Mouse (Mus musculus) ovary, postnatal 36 days (tissue): ENCODE measurements around the gene Slc25a33.
A peak's percentile ranks its signal among the peaks of the same experiment; 100 is the strongest.

Experiments used
- DNase-seq: peaks from one replicate; pipeline ENCODE4 v3.0.0; 2022; ENCODE audit warnings: low spot score, mixed read lengths

The Slc25a33 gene

DNA sequence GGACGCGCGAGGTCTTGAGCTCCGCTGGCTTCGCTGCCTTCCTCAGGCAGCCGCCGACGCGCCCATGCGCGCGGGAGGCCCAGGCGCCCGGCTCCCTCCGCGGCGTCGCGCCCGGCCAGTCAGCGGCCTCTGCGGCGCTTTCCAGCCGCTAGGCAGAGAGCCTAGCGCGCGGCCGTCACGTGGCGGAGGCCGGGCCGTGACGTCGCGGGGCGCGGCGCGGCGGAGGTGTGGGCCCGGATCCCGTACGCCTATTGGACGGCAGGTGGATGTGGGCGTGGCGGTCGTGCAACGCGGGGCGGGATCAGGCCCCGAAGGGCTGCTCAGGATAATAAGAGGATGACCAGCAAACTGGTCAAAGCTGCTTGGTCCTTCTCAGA, at the start of gene Slc25a33:
Slc25a33 (minus strand) TSS at position 184 of the 377 bp plus-strand sequence.
- DNase-seq = peak; percentile 97

DNA sequence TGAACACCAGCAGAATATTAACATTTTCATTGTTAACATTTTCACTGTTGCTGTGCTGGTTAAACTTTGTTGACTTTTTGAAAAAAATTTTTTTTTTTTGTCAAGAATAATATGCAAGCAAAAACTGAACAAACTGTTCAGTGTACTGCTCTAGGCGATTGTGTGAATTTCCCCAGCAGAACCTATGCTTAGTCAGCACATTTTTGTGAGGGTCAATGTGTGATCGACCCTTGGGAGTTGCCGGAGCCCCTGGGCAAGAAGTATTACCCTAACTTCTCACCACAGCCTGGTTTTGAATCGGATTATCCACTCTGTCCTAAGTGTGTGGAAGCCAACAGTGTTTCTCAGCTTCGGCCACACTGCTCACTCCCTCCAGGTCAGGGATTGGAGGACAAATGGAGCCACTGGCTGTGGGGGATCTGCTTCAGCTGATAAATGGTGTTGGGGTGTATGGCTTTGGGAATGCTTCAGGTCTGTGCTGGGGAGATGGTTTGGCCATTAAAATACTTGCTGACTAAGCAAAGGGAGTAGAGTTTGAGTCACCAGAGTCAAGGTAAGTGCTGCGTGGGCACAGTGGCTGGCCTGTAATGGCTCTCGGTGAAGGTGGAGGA, 48.6 kb upstream of the Slc25a33 start:
- DNase-seq = no peak

DNA sequence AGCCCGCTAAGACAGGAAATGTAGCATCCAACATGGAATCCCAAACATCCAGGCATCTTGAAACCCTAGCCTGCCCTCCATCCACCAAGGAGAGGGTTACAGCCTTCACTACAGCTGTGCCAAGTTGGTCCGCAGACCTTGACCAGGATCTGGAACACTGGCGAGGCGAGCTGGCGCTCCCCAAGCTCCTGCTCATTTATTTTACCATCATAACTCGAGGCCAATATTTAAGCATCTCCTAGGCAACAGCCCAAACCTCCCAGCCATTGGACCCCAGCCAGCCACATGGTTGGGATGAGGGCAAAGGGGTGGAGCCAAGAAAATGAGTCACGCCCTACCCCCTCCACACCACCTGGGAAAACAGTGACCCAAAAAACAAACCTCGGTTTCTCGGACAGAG, 48.0 kb upstream of the Slc25a33 start:
- DNase-seq = peak; percentile 85

DNA sequence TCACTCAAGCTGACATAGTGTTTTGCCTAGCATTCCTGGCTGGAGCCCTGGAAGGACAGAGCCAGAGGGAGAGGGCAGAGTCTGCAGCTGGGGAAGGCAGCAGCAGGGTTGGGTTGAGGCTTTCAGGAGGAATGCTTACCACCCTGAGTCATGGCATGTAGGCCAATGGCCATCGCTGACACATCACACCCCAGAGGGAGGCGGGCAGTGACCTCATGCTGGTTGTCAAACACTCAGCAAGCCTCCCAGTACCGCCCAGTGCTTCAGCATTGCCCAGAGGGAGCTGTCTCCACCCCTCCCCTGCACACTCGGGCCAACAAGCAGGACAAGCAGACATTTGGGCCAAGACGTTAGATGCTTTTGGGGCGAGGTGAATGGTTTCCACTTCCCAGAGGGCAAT, 46.5 kb upstream of the Slc25a33 start:
- peak; percentile 62 for DNase-seq

DNA sequence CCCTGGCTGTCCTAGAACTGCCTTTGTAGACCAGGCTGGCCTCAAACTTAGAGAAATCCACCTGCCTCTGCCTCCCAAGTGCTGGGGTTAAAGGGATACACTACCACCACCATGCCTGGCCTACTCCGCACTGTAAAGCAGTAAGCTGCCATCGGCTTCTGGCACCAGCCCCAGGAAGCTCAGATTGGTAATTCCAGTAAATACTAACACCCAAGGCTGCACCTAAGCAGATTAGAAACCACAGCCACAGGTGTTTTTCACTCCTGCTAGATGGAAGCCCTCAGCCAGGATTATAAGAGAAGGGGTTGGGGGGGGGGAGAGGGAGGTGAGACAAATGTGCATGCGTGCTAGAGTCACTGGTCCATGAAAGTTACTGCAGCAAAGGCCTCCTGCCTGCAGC, 45.1 kb upstream of the Slc25a33 start:
- DNase-seq = no peak

DNA sequence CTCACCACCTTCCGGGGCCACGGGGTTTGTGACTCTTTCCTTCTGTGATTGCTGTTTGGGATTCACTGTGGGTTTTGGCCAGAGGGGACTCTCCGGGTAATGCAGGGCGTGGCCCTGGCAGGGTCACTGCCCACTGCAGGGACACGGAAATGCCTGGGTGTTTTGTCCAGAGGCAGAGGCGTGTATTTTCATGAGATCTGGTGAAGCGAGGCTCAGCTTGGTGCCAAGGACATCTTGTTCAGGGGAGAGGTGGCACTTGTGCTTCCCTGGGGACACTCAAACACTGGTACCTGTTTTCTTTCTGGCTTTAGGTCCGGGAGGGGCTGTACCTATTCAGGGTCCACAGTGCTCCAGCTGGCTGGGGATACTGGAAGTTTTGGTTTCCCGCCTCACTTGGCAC, 42.5 kb upstream of the Slc25a33 start:
- DNase-seq = no peak

DNA sequence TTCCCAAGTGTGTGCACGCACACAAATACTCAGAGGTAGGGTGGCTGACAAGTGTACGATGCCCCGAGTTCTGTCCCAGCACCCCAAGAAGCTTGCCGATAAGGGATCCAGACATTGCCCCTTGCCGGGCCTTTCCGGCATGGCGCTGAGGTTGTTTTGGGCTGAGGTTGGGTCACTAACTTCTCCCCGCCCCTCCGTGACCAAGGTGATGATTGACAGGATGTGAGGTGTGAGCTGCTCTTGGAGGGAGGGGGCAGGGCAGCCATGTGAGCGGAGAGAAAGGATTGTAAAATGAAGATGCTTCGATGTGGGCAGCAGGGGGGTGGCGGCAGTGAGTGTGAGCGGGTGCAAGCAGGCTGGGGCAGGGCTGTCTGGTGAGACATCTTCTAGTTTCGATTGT, 41.5 kb upstream of the Slc25a33 start:
- no peak for DNase-seq

DNA sequence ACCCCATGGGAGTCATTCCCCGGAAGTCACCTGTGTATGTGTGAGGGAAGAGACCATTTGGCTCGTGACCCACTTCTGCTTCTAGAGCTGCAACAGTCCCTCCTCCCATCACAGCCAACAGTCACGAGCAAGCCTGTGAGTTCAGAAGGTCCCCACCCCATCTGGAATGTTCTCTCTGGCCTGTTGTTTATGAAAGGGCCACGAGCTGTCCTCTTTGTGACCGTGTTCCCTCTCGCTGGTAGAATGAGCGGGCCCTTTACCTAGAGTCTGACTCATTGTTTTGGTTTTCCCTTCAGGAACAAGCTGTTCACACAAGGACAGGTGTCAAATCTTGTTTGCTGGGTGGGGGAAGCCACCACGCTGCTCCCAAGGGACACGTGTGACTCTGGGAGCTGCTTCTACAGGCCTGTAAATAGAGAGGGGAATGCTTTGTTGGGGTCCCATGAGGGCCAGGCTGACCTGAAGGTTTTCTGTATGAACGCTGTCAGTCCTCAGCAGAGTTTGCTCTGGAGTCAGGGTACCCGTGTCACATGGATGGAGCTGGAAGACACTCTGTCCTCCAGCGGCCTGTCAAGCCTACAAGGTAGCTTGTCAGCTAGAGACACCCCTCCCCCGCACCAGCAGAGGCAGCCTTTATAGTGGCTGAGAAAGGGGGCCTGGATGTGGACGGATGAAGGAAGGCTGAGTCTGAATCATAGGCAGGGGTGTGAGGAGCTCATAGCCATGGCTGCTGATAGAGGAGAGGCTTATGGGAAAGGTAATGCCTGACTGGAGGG, 39.5 kb upstream of the Slc25a33 start:
- no peak for DNase-seq

DNA sequence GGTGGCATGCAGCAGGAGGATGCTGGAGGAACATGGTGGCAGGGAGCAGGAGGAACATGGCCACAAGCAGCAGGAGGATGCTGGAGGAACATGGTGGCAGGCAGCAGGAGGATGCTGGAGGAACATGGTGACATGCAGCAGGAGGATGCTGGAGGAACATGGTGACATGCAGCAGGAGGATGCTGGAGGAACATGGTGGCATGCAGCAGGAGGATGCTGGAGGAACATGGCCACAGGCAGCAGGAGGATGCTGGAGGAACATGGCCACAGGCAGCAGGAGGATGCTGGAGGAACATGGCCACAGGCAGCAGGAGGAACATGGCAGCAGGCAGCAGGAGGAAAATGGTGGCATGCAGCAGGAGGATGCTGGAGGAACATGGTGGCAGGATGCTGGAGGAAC, 36.3 kb upstream of the Slc25a33 start:
- peak; percentile 43 for DNase-seq

DNA sequence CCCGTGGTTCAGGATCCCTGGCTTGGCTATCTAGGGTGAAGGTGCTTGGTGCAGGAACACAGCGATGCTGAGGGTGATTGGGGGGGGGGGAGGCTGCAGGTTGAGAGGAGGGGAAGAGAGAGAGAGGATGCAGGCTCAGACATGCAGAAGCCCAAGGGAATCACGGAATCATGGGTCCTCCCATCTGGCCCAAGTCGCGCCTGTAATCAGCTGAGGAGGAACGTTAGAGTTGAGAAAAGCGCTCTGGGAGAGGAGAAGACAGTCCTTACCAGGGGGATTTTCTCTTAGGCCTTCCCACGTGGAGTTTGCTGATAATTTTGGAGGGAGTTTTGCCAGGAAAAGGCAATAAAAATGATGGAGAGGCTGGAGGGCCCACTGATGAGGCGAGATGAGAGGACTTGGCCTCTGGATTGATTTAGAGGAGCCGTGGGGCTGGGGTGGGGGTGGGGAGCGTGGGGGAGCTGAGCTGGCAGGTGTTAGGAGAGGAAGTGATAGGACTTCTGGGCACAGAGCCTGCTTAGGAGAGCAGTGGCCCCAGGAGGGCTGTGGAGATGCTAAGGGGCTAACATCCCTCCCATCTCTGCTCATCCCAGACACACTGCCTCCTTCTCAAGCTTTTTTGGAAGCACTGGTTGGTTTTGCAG, 34.6 kb upstream of the Slc25a33 start:
- DNase-seq = no peak

DNA sequence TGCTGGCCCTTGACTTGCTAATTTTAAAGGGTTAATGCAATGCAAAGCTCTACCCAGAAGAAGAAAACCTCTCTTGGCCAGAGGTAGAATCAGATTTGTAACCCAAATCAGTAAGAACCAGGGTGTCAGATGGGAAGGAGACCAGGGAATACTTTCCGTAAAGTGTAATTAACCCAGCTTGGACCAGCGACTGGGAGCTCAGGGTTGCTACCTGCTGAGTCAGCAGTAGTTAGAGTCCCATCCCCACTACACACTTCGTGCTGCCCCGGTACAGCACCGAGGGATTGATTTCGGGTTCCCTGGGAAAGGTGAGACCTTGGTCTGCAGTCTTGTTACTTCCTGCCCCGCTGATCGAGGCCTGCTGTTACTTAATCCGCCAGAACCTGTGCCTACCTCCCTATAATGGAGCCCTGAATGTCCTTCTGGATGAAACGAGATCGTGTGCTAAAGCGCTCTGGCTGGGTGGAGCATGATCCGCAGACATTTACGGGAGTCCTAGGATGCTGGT, 34.0 kb upstream of the Slc25a33 start:
- no peak for DNase-seq

DNA sequence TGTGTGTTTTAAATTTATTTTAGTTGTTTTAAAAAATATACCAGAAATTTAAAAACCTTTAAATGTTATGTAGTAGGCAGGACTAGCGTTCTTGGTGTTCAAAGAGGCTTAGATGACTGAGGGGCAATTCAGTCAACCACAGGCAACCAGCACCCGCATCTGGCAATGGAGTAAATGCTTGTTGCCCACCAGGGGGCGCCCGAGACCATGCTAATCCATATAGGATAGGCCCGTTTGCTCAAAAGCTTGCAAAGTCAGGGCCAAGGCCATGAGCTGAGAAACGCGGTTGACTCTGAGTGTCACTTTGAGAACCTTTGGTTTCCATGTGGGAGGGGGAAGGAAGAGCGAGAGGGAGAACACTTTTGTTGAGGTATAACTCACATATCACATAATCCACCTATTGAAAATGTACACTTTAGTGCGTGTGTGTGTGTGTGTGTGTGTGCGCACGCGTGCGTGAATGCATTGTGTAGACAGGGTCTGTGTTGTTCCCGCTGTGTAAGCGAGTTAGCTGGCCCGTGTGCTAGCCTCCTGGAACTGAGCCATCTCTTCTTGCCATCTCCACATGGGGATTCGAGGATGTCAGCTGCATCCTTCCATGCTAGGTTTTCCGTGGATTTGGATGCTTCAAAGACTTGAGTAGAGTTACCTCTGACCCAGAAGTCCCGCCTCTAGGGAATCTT, 32.8 kb upstream of the Slc25a33 start:
- peak; percentile 89 for DNase-seq

DNA sequence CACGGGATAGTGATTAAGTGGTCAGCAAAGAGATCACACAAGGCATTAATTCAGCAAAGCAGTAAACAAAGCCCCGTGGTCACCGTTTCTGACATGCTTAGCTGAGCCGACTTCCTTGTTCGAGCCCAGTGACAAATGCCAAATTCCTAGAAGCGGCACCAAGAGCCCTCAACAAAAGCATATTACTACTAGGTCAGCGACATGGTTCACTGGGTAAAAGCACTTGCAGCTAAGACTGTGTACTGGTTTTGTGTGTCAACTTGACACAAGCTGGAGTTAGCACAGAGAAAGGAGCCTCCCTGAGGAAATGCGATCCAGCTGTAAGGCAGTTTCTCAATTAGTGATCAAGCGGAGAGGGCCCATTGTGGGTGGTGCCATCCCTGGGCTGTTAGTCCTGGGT, 28.2 kb upstream of the Slc25a33 start:
- DNase-seq = no peak

DNA sequence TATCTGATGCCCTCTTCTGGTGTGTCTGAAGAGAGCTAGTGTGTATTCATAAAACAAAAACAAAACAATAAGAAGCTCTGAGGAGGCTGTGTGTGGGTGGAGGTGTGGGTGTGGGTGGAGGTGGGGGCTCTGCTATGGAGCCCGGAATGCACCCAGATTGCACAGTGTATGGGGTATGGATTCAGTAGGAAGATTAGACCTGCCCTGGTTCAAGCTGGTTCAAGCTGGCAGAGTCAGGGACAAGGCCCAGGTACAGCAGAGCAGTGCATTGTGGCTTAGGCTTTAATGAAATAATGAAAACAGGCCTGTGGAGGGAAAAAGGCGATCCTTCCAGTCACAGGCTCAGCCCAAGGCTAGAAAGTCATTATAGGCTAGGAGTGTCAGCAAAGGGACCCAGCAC, 26.5 kb upstream of the Slc25a33 start:
- DNase-seq = no peak

DNA sequence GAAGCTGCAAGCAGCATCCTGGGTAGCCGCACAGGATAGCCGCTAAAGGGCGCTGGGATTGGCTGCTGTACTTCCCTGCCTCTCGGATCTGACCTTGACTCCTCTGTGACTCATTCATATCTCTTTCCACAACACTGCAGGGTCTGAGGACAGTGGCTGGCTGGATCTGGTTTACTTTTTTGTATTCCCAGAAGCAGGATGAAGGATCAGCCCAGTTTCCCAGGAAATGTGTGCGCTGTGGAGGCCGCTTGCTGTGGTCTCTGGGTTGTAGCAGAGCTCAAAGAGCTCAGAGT, 26.0 kb upstream of the Slc25a33 start:
- DNase-seq = peak; percentile 49

DNA sequence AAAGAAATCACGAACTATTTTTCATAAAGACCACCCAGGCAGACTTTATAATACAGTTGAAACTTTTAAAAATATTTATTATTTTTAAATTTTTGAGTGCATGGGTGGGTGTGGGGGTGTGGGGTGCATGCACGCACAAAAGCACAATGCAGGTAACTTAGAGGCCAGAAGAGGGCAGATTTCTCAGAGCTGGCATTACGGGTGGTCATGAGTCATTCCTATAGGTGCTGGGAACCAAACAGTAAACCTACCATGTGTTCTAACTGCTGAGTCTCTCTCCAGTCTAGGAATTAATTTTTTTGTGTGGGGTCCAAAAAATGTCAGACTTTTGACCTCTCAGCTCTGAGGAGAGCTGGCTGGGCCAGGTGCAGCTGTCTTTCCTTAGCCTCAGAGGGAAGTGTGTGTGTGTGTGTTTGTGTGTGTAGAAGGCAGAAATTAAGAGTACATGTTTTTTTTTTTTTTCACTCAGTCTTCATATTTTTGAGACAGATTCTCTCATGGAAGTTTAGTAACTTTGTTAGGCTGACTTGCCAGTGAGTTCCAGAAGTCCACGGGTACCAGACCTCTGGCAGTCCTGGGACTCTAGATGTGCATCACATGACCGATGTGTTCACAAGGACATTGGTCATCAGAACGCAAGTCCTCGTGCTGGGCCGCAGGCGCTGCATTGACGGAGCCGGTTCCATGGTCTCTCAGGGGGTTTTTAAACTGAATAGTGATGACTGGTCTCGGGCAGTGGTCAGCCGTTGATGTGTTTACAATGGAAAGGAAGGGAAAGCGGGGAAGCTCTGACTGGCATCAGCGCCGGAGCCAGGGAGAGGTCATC, 25.5 kb upstream of the Slc25a33 start:
- DNase-seq = no peak

DNA sequence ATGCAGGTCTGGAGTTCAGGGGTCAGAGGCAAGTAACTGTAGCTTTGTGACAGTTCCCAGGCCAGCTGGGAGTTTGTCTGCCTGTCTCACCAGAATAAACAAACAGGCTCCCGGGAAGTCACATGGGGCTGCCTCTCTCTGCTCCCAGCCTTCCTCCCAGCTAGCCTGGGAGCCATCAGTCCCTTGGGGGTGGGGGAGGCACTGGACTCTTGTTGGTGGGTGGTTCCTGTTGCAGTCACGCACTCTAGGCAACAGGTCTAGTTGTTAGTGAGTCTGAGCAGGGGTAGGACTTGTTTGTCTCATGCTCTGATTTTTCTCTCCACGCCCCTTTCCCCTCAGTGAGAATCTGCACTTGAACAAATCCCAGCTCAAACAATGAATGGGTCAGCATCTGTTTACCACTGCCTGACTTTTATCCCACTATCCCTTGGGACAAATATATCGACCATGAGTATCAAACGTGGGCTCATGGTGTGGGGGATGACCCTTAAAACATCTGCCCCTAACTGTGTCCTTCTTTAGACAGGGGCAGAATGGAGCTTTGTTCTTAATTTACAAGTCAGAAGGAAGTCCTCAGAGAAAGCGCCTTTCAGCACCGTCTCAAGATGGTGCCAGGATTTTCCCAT, 24.7 kb upstream of the Slc25a33 start:
- no peak for DNase-seq

DNA sequence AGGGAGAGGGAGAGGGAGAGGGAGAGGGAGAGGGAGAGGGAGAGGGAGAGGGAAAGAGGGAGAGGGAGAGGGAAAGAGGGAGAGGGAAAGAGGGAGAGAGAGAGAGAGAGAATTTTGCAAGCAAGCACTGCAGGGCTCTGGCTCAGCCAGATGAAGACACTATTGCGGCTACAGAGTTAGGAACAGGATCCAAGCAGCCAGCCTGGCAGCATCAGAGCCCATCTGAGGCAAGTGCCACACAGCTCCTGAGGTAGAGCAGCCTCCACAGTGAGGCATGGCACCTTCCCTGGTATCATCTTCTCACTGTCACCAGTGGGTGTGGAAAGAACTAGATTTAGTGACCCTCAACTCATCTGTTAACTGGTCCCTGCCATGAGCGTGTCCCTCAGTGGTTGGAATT, 24.0 kb upstream of the Slc25a33 start:
- DNase-seq = no peak

DNA sequence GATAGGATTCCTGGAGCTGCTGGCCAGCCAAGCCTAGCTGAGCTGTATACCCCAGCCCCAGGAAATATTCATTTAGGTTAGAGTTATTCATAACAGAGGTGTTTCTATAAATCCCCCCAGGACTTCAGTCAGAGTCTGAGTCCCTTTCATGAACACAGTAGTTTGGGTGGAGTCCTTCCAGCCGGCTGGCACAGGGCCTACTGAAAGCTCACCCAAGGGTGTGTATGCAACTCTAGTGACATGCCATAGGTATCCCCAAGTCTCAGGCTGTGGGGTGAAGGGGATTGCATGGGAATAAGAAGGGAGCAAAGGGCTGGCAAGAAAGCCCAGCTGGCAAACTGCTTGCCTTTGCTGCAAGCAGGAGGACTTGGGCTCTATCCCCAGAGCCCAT, 23.1 kb upstream of the Slc25a33 start:
- no peak for DNase-seq

DNA sequence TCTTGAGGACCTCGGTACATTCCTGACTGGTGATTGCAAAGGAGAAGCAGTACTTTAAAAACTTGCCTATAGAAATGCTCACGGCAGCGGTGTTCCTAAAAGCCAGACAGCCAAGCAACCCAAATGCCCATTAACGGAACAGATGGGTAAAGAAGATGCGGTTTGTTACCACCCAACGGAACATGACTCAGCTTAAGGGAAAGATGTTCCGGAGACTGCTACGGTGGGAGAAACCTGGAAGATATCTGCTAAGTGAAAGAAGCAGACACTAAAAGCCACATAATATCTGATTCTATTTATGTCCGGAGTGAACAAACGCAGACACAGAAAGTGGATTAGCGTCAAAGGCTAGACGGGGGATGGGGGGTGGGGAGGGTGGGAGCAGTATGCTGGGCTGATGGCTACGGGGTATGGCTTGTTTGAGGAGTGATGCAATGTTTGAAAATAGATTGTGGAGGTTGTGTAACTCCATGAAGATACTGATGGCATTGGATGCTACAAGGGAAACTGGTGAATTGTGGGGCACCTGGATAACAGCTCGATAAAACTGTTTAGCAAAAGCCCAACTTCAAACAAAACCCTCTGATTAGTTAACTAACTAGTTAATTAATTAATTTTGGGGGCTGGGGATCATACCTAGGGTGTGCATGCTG, 22.6 kb upstream of the Slc25a33 start:
- no peak for DNase-seq

DNA sequence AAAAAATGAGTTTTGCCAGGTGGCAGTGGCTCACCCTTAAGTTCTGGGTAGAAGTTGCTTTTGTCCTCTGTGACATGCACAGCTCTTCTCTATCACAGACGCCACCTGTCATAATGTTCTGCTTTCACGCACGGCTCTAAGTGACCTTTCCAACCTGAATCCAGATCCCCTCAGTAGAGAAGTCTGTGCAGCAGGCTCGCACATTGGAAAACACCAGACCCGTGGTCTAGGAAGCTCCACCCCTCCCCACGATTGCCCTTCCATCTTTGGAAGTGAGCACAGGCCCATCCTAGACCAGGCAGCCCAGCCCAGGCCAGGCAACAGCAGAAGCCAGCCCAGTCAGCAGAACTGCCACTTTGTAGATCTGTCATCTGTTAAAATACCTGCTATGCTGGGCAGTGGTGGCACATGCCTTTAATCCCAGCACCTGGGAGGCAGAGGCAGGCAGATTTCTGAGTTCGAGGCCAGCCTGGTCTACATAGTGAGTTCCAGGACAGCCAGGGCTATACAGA, 20.9 kb upstream of the Slc25a33 start:
- no peak for DNase-seq
